Mouse (Mus musculus) bone marrow, adult 2 months (tissue): ENCODE data around the gene Gcnt3.

Source experiments
- CTCF ChIP-seq: fragments of 200-500 bp; IDR thresholded peaks from 2 replicates; pipeline ENCODE4 v1.5.1; 2011; ENCODE audit warnings: low read length, control low read depth; ENCODE audit not compliant: control insufficient read depth, insufficient read depth
- POLR2A ChIP-seq: fragments of 200-500 bp; IDR thresholded peaks from 2 replicates; pipeline ENCODE4 v1.6.1; 2011; ENCODE audit warnings: low read depth, mild to moderate bottlenecking, control low read depth, low read length, borderline replicate concordance; ENCODE audit not compliant: control insufficient read depth

GRCm38 (mm10) chr9:70037988-70038387 lies at the start of gene Gcnt3:
- TF ChIP-seq CTCF, result no peak
- no peak for TF ChIP-seq POLR2A
